Mouse (Mus musculus) lung, postnatal 0 days (tissue): Measurements from ENCODE around the gene Atf4. TPM values are rescaled to one million over a fixed set of nuclear protein-coding genes. Genes with fewer than 3 reads are reported as not detected.

ENCODE experiments used
- ATAC-seq: fragments of 200-750 bp; cut with Nextera tagmentation; 2 replicates; pipeline ENCODE4 v1.8.0; 2017; ENCODE audit warnings: moderate library complexity
- DNase-seq: peaks from one replicate; pipeline ENCODE4 v3.0.0-alpha.2; 2016; ENCODE audit warnings: low spot score
- H3K27ac ChIP-seq: fragments of 300-500 bp; sonication (generic); 2 replicates; pipeline ENCODE4 v1.5.1; 2014; ENCODE audit warnings: antibody characterized with exemption, mild to moderate bottlenecking, low read length, mixed read lengths
- H3K27me3 ChIP-seq: fragments of 300-500 bp; sonication (generic); replicated peaks from 2 replicates; pipeline ENCODE4 v1.6.1; 2014; ENCODE audit warnings: low read length, mixed read lengths; ENCODE audit not compliant: insufficient read depth
- H3K36me3 ChIP-seq: fragments of 300-500 bp; sonication (generic); 2 replicates; pipeline ENCODE4 v1.6.1; 2014; ENCODE audit warnings: low read length, mixed read lengths; ENCODE audit not compliant: insufficient read depth
- H3K4me1 ChIP-seq: fragments of 300-500 bp; sonication (generic); 2 replicates; pipeline ENCODE4 v1.6.1; 2014; ENCODE audit warnings: antibody characterized with exemption, low read depth, low read length, mixed read lengths; ENCODE audit not compliant: insufficient read depth
- H3K4me2 ChIP-seq: fragments of 300-500 bp; sonication (generic); replicated peaks from 2 replicates; pipeline ENCODE4 v1.6.1; 2014; ENCODE audit warnings: low read depth, mild to moderate bottlenecking, low read length, moderate library complexity, mixed read lengths
- H3K4me3 ChIP-seq: fragments of 300-500 bp; sonication (generic); 2 replicates; pipeline ENCODE4 v1.5.1; 2014; ENCODE audit warnings: low read depth, low read length
- H3K9ac ChIP-seq: fragments of 300-500 bp; sonication (generic); replicated peaks from 2 replicates; pipeline ENCODE4 v1.6.1; 2014; ENCODE audit warnings: low read depth, mild to moderate bottlenecking
- H3K9me3 ChIP-seq: fragments of 300-500 bp; sonication (generic); 2 replicates; pipeline ENCODE4 v1.6.1; 2016; ENCODE audit warnings: low read length, mixed read lengths
- CTCF ChIP-seq: IDR thresholded peaks from 2 replicates; pipeline ENCODE4 v1.5.1; 2016; ENCODE audit warnings: antibody characterized with exemption, mild to moderate bottlenecking
- EP300 ChIP-seq: IDR thresholded peaks from 2 replicates; pipeline ENCODE4 v1.6.1; 2016; ENCODE audit warnings: antibody characterized with exemption, mild to moderate bottlenecking, control low read depth
- whole genome bisulfite sequencing: fragments of 180-500 bp; shearing (Covaris S2); extraction: QIAGEN DNeasy Blood & Tissue Kit; methylation state at CpG from one replicate; pipeline ENCODE4 v1.1.7; 2014; 5-methylcytosine and 5-hydroxymethylcytosine counted together
- polyA plus RNA-seq: library from polyadenylated mRNA; unstranded; fragments of >200 nt; fragmentation: Nextera tagmentation; extraction: Ambion mirVana; gene quantifications from 2 replicates; pipeline ENCODE4 v1.2.1, GENCODE M21; 2015

Gene Atf4
- polyA plus RNA-seq, 1 experiment from 2014 or later: 115 TPM

DNA sequence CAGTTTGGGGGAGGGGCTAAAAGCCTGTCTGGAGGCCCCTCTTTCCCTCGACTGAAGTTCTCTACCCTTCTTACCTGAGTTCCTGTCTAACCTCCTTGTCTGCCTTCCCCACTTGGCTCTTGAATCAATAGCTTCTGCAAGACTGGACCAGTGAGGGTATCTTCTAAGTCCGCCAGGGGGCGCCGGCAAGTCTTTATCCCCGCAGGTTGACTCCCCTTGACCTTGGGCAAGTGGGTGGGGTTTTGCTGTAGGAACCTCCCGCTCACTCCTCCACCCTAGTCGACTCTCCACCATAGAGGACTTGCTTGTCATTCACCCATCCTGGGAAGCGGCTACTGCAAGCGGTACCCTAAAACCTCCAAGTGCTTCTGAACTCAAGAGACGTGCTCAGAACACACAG lies 34.5 kb downstream of the Atf4 start:
- peak; percentile 71 for TF ChIP-seq CTCF
- no peak for TF ChIP-seq EP300
- no peak overlapping the region for H3K27ac ChIP-seq
- H3K4me2 ChIP-seq: no peak overlapping the region
- ATAC-seq (no peak; the same call in 1 of the 2 replicates), DNase-seq (peak; percentile 79)
- H3K9ac ChIP-seq: no peak overlapping the region
- peaks cover 40% of the 10 kb centered on the region for H3K27me3 ChIP-seq
- H3K36me3 ChIP-seq: no peaks in the 10 kb centered on the region
- H3K9me3 ChIP-seq: no peaks in the 10 kb centered on the region
- no peak overlapping the region for H3K4me3 ChIP-seq
- no peaks in the 10 kb centered on the region; the same call in 1 of the 2 replicates for H3K4me1 ChIP-seq
- 8% methylated on average over 10 of the region's 10 CpGs for WGBS

DNA sequence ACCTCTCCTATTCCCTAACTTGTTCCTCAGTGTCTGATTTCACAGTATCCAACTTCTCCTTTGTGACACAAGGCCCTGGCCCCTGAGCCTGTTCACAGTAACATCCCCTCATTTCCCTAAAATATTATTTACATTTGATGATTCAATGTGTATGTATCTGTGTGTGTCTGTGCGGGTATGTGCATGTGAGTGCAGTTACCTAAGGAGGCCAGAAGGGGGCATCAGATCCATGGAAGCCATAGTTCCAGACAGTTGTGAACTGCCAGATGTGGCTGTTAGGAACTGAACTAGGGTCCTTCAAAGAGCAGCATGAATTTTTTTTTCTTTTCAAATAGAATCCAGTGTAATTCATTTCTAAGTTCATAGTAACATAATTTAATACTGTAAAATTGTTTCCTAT lies 42.2 kb downstream of the Atf4 start:
- ATAC-seq (no peak), DNase-seq (no peak)
- H3K9me3 ChIP-seq: no peaks in the 10 kb centered on the region
- no peak overlapping the region for H3K27ac ChIP-seq
- no peak overlapping the region for H3K4me3 ChIP-seq
- no peaks in the 10 kb centered on the region for H3K27me3 ChIP-seq
- 100% methylated on average over 1 of the region's 1 CpGs for whole genome bisulfite sequencing
- no peak overlapping the region for H3K9ac ChIP-seq
- no peaks in the 10 kb centered on the region for H3K4me1 ChIP-seq
- TF ChIP-seq EP300: no peak
- peak; percentile 20; the same call in 1 of the 2 replicates for TF ChIP-seq CTCF
- H3K36me3 ChIP-seq: no peaks in the 10 kb centered on the region
- no peak overlapping the region for H3K4me2 ChIP-seq

GRCm38 (mm10) chr15:80303779-80304178 lies 48.8 kb downstream of the Atf4 start:
- Histone ChIP-seq H3K36me3 (no peaks in the 10 kb centered on the region), H3K4me2 (no peak overlapping the region), H3K4me1 (no peaks in the 10 kb centered on the region), H3K4me3 (no peak overlapping the region), H3K9ac (no peak overlapping the region), H3K27me3 (no peaks in the 10 kb centered on the region), H3K9me3 (no peaks in the 10 kb centered on the region), H3K27ac (no peak overlapping the region)
- 68% methylated on average over 14 of the region's 14 CpGs for WGBS
- TF ChIP-seq EP300 (no peak), CTCF (no peak)
- ATAC-seq: no peak
- DNase-seq: no peak

- TF ChIP-seq EP300 (no peak), CTCF (no peak)
- Histone ChIP-seq H3K36me3 (no peaks in the 10 kb centered on the region), H3K27ac (no peak overlapping the region), H3K4me1 (no peaks in the 10 kb centered on the region), H3K4me3 (no peak overlapping the region), H3K27me3 (no peaks in the 10 kb centered on the region), H3K9ac (no peak overlapping the region), H3K4me2 (no peak overlapping the region), H3K9me3 (no peaks in the 10 kb centered on the region)
- DNase-seq: no peak
- no peak for ATAC-seq
- WGBS: 86% methylated on average over 12 of the region's 12 CpGs
These were observed 49.2 kb downstream of the Atf4 start for GRCm38 (mm10) chr15:80304188-80304587.

DNA sequence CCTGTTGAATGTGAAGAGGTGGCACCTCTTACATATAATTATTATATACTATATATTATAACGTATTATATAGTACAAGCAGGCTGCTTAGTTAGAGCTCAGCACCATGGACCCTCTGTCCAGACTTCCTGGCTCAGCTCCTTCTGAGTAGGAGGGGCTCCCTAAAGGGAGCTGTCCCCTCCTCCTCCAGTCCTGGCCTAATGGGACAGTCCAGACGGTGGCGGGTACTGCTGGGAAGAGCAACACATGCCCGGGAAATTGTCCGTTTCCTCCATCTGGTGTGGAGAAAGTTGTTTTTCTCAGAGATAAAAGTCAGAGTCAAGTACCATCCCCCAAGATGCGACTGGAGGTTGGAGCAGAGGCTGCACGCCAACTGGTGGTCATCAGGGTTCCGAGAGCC lies 51.2 kb downstream of the Atf4 start:
- H3K9me3 ChIP-seq: no peaks in the 10 kb centered on the region
- no peak overlapping the region for H3K4me2 ChIP-seq
- H3K27me3 ChIP-seq: no peaks in the 10 kb centered on the region
- H3K4me3 ChIP-seq: no peak overlapping the region
- ATAC-seq (no peak), DNase-seq (no peak)
- H3K27ac ChIP-seq: no peak overlapping the region
- WGBS: 43% methylated on average over 8 of the region's 8 CpGs
- H3K36me3 ChIP-seq: no peaks in the 10 kb centered on the region
- TF ChIP-seq EP300: no peak
- TF ChIP-seq CTCF: no peak
- H3K4me1 ChIP-seq: no peaks in the 10 kb centered on the region
- H3K9ac ChIP-seq: no peak overlapping the region

Other genes with a start within 250 kb of the Atf4 start
- gene Pdgfb, start 240.2 kb upstream of the Atf4 start, polyA plus RNA-seq: 10.5 and 14.2 TPM in 2 replicates
- gene Syngr1, start 163.8 kb upstream of the Atf4 start, polyA plus RNA-seq: 34.4 and 35.3 TPM in 2 replicates
- gene Rpl3, start 163.3 kb upstream of the Atf4 start, polyA plus RNA-seq: 554 and 577 TPM in 2 replicates
- gene Tab1, start 122.1 kb upstream of the Atf4 start, polyA plus RNA-seq: 18.1 and 19.1 TPM in 2 replicates
- 3.0 and 3.9 TPM in 2 replicates for gene Mgat3, start 81.5 kb upstream of the Atf4 start, polyA plus RNA-seq
- gene Mief1, start 21.2 kb upstream of the Atf4 start, polyA plus RNA-seq: 13.2 and 13.7 TPM in 2 replicates
- gene AC140267.1, start 19.3 kb upstream of the Atf4 start, polyA plus RNA-seq: not detected in 2 replicates
- gene Rps19bp1, start 9.1 kb downstream of the Atf4 start, polyA plus RNA-seq: 34.7 and 36.1 TPM in 2 replicates
- gene Cacna1i, start 32.1 kb downstream of the Atf4 start, polyA plus RNA-seq: not detected in 2 replicates